Mouse (Mus musculus) heart, adult 11 months (tissue): ENCODE measurements around the gene Nemp2.

ENCODE experiments used
- DNase-seq: peaks from one replicate; pipeline ENCODE4 v3.0.0; 2022

Gene Nemp2

GRCm38 (mm10) chr1:52630248-52630936 lies at the start of gene Nemp2:
Gene Nemp2, plus strand, starts transcription at chr1:52630703.
- peak; percentile 99 for DNase-seq

GRCm38 (mm10) chr1:52581744-52582143 lies 48.8 kb upstream of the Nemp2 start:
- DNase-seq, result no peak

GRCm38 (mm10) chr1:52582866-52583265 lies 47.6 kb upstream of the Nemp2 start:
- DNase-seq, result no peak

- DNase-seq, result peak; percentile 93
Observed at GRCm38 (mm10) chr1:52596982-52597646, 33.4 kb upstream of the Nemp2 start.

GRCm38 (mm10) chr1:52597761-52598160 lies 32.7 kb upstream of the Nemp2 start:
- peak; percentile 93 for DNase-seq

GRCm38 (mm10) chr1:52598361-52598760 lies 32.1 kb upstream of the Nemp2 start:
- DNase-seq, result no peak

GRCm38 (mm10) chr1:52601496-52601895 lies 29.0 kb upstream of the Nemp2 start:
- DNase-seq, result no peak

- no peak for DNase-seq
Observed at GRCm38 (mm10) chr1:52607700-52608099, 22.8 kb upstream of the Nemp2 start.

- DNase-seq, result no peak
Observed at GRCm38 (mm10) chr1:52608486-52608885, 22.0 kb upstream of the Nemp2 start.

GRCm38 (mm10) chr1:52618217-52618616 lies 12.3 kb upstream of the Nemp2 start:
- no peak for DNase-seq

- DNase-seq, result no peak
Observed at GRCm38 (mm10) chr1:52620442-52620841, 10.1 kb upstream of the Nemp2 start.

GRCm38 (mm10) chr1:52630937-52631299 lies 415 bp downstream of the Nemp2 start:
- no peak for DNase-seq

GRCm38 (mm10) chr1:52631570-52631969 lies 1.1 kb downstream of the Nemp2 start:
- peak; percentile 84 for DNase-seq

- no peak for DNase-seq
Observed at GRCm38 (mm10) chr1:52634251-52634650, 3.7 kb downstream of the Nemp2 start.

- peak; percentile 12 for DNase-seq
Observed at GRCm38 (mm10) chr1:52635932-52636331, 5.4 kb downstream of the Nemp2 start.

- DNase-seq, result peak; percentile 72
Observed at GRCm38 (mm10) chr1:52638101-52638500, 7.6 kb downstream of the Nemp2 start.

- peak; percentile 73 for DNase-seq
Observed at GRCm38 (mm10) chr1:52639090-52639489, 8.6 kb downstream of the Nemp2 start.

- DNase-seq, result peak; percentile 61
Observed at GRCm38 (mm10) chr1:52640266-52640665, 9.8 kb downstream of the Nemp2 start.

GRCm38 (mm10) chr1:52640736-52641135 lies 10.2 kb downstream of the Nemp2 start:
- DNase-seq, result peak; percentile 39

- DNase-seq, result peak; percentile 96
Observed at GRCm38 (mm10) chr1:52648153-52649027, 17.9 kb downstream of the Nemp2 start.

GRCm38 (mm10) chr1:52650066-52650465 lies 19.6 kb downstream of the Nemp2 start:
- DNase-seq, result peak; percentile 67

GRCm38 (mm10) chr1:52652601-52653253 lies 22.2 kb downstream of the Nemp2 start:
- peak; percentile 90 for DNase-seq

- DNase-seq, result peak; percentile 75
Observed at GRCm38 (mm10) chr1:52653366-52653765, 22.9 kb downstream of the Nemp2 start.
